Mouse (Mus musculus) forebrain, embryonic 15.5 days (tissue): Measurements from ENCODE around the gene Pla2g4d. TPM values are rescaled to one million over a fixed set of nuclear protein-coding genes. Genes with fewer than 3 reads are reported as not detected.
"Not testable (repeated sequence)": the region's sequence is repeated elsewhere in the genome, so short reads cannot be mapped to it uniquely, and the experiment has no call there.

Experiments used
- ATAC-seq: fragments of 200-750 bp; cut with Nextera tagmentation; replicated peaks from 2 replicates; pipeline ENCODE4 v1.8.0; 2017; ENCODE audit warnings: mild to moderate bottlenecking, moderate TSS enrichment, moderate library complexity
- H3K27ac ChIP-seq: fragments of 300-500 bp; sonication (generic); replicated peaks from 2 replicates; pipeline ENCODE4 v1.5.1; 2015; ENCODE audit warnings: mild to moderate bottlenecking, inconsistent platforms
- H3K27me3 ChIP-seq: fragments of 300-500 bp; sonication (generic); 2 replicates; pipeline ENCODE4 v1.6.1; 2015; ENCODE audit warnings: inconsistent platforms
- H3K36me3 ChIP-seq: fragments of 300-500 bp; sonication (generic); 2 replicates; pipeline ENCODE4 v1.6.1; 2015; ENCODE audit warnings: mild to moderate bottlenecking, inconsistent platforms
- H3K4me1 ChIP-seq: fragments of 300-500 bp; sonication (generic); 2 replicates; pipeline ENCODE4 v1.6.1; 2015; ENCODE audit warnings: inconsistent platforms
- H3K4me2 ChIP-seq: fragments of 300-500 bp; sonication (generic); replicated peaks from 2 replicates; pipeline ENCODE4 v1.6.1; 2015; ENCODE audit warnings: mild to moderate bottlenecking, inconsistent platforms
- H3K4me3 ChIP-seq: fragments of 300-500 bp; sonication (generic); 2 replicates; pipeline ENCODE4 v1.5.1; 2015; ENCODE audit warnings: mild to moderate bottlenecking, inconsistent platforms
- H3K9ac ChIP-seq: fragments of 300-500 bp; sonication (generic); replicated peaks from 2 replicates; pipeline ENCODE4 v1.6.1; 2015; ENCODE audit warnings: mild to moderate bottlenecking, inconsistent platforms
- H3K9me3 ChIP-seq: fragments of 300-500 bp; sonication (generic); 2 replicates; pipeline ENCODE4 v1.6.1; 2016; ENCODE audit warnings: inconsistent platforms
- WGBS: fragments of 180-500 bp; shearing (Covaris S2); methylation state at CpG from one replicate; pipeline ENCODE4 v1.1.7; 2015; ENCODE audit warnings: mixed read lengths; 5-methylcytosine and 5-hydroxymethylcytosine counted together
- polyA plus RNA-seq: library from polyadenylated mRNA; unstranded; fragments of >200 nt; fragmentation: Nextera tagmentation; extraction: Ambion mirVana; gene quantifications from 2 replicates; pipeline ENCODE4 v1.2.1, GENCODE M21; 2015

Pla2g4d gene
- polyA plus RNA-seq, 1 experiment from 2014 or later, result not detected

DNA sequence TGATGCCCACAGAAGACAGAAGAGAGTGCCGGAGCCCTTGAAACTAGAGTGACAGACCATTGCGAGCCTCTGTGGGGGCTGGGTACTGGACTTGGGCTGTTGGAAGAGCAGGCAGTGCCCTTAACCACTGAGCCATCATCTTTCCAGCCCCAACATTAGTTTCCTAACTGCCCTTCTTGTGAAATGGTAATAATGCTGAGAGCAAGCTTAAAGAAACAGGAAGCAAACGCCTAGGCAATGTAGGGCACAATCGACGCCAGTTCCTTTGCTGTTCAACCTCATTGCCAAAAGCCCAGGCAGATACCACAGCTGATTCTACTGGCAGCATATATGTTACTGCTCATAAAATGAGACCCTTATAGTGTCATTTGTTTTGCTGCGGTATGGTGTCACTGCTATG, 36.4 kb downstream of the Pla2g4d start:
- no peak overlapping the region for H3K27ac ChIP-seq
- H3K4me2 ChIP-seq, result no peak overlapping the region
- H3K4me1 ChIP-seq, result no peaks in the 10 kb centered on the region
- H3K4me3 ChIP-seq, result no peak overlapping the region
- WGBS, result 93% methylated on average over 6 of the region's 6 CpGs
- H3K27me3 ChIP-seq, result no peaks in the 10 kb centered on the region
- no peaks in the 10 kb centered on the region for H3K36me3 ChIP-seq
- H3K9me3 ChIP-seq, result no peaks in the 10 kb centered on the region
- no peak overlapping the region for H3K9ac ChIP-seq
- ATAC-seq, result no peak

DNA sequence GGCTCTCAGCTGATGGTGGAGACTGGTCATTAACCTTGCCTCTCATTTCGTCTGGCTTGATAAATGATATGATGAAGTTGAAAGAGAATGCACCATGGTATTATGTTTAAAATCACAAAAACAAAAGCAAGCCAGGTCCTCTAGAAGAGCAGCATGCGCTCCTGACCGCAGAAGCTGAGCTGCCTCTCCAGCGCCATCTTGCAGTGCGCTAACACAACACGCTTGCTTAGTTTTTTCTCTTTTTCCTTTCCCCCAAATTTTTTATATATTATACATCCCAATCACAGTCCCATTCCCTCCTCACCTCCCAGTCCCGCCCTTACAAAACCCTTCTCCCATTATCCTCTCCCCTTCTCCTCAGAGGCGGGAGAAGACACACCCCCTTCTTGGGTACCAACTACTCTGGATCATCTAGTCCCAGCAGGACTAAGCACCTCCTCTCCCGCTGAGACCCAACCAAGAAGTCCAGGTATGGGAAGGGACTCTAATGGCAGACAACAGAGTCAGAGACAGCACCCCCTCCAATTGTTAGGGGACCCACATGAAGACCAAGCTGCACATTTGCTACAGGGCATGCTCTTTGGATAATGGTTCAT, 43.5 kb downstream of the Pla2g4d start:
- no peaks in the 10 kb centered on the region; the same call in 1 of the 2 replicates for H3K27me3 ChIP-seq
- peak overlapping the region; percentile 54 for H3K4me2 ChIP-seq
- 10% methylated on average over 9 of the region's 9 CpGs for WGBS
- H3K9ac ChIP-seq, result peak overlapping the region; percentile 53
- no peaks in the 10 kb centered on the region for H3K36me3 ChIP-seq
- no peaks in the 10 kb centered on the region for H3K9me3 ChIP-seq
- peak overlapping the region; percentile 43 for H3K4me3 ChIP-seq
- peaks cover 8% of the 10 kb centered on the region; the same call in 1 of the 2 replicates for H3K4me1 ChIP-seq
- ATAC-seq, result peak; percentile 65
- peak overlapping the region; percentile 65 for H3K27ac ChIP-seq

DNA sequence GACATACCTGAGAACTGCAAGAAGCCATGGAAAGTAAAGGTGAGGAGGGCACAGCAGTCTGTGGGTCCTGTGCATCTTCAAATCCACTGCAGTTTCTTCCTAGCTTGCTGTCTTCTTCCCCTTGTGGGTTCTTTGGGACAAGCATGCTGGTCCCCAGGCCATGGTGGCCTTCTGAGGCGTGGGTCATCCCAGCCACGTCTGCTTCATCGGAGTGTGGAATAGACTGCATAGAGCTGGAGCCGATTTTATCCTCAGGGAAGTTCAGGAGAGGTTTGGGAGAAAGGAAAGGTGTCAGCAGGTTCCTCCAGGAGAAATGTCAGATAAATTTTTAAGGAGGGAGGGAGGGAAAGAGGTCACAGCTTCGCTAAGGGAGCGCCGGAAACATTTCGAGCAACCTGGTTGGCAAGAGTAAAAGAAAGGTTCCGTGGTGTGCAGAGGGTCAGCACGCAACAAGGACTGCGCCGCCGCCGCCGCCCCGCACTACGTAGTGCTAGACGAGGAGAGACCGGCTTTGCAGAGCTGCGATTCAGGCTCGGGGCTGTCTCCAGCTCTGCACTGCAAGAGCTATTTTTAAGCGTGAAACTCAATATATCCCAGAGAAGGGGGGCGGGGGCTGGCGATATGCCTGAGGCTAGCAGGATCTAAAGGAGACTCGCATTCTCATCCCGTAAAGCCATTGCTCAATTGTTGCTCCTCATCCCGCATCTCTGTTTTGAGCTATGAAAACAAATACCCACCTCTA, 44.1 kb downstream of the Pla2g4d start, which contains the start of gene Pla2g4e:
Gene Pla2g4e, minus strand, starts transcription at position 657 of the 742 bp plus-strand sequence.
- H3K4me1 ChIP-seq, result peaks cover 8% of the 10 kb centered on the region; the same call in 1 of the 2 replicates
- H3K9me3 ChIP-seq, result no peaks in the 10 kb centered on the region
- H3K4me2 ChIP-seq, result peak within 1 kb of the TSS; percentile 54
- WGBS, result 4% methylated on average over 27 of the region's 27 CpGs
- H3K27me3 ChIP-seq, result no peaks in the 10 kb centered on the region; the same call in 1 of the 2 replicates
- ATAC-seq, result peak; percentile 88
- no peaks in the 10 kb centered on the region for H3K36me3 ChIP-seq
- peak within 1 kb of the TSS; percentile 65 for H3K27ac ChIP-seq
- H3K9ac ChIP-seq, result peak within 1 kb of the TSS; percentile 53
- peak within 1 kb of the TSS; percentile 43 for H3K4me3 ChIP-seq

DNA sequence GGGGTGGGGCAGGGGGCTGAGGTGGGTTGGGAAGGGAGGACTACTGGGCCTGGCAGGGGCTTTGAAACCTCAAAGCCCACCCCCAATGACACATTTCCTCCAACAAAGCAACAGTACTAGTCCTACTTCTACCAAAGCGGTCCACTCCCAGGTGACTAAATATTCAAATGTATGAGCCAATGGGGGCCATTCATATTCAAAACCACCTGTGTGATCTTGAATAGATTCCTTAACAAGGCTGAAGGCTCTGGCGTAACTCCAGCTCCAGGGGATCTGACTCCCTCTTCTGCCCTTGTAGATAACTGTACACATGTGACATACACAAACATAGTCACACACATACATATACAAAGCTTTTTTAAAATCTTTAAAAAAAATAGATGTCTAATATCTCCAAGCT, 45.0 kb downstream of the Pla2g4d start:
- peak overlapping the region; percentile 43; the same call in 1 of the 2 replicates for H3K4me3 ChIP-seq
- WGBS, result 78% methylated on average over 2 of the region's 2 CpGs
- no peak overlapping the region for H3K9ac ChIP-seq
- H3K27me3 ChIP-seq, result no peaks in the 10 kb centered on the region; the same call in 1 of the 2 replicates
- peaks cover 8% of the 10 kb centered on the region; the same call in 1 of the 2 replicates for H3K4me1 ChIP-seq
- H3K27ac ChIP-seq, result no peak overlapping the region
- peak overlapping the region; percentile 54 for H3K4me2 ChIP-seq
- no peaks in the 10 kb centered on the region for H3K36me3 ChIP-seq
- no peaks in the 10 kb centered on the region for H3K9me3 ChIP-seq
- no peak for ATAC-seq

DNA sequence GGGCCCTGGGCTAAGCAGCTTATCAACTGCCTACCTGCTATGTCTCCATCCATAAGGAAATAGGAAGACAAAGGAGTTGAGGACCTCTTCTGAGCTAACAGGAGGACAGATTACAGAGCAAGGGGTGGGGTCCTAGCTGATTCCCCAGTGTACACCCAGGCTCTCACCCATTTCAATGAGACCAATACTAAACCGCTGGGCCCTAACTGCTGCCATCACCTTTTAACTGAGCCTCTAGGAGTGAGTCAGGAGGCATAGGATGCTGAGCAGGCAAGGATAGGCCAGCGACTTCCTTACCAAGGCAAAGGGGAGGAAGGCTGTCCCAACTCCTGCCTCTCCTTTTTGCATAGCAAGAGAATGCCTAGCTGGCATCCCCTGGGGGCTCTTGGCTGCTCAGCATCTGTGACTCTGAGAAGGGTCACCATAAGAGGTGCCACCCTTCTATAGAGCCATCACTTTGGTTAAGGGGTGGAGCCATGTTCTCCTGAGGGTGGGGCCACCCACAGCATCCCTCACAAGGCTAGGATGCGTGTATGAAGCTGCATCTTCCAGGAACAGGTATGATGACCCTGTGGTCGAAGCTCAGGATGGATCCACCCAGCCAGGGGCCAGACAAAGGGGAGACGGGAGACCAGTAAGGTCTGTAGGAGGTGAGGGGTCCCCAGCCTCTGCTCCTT, 46.1 kb downstream of the Pla2g4d start:
- no peaks in the 10 kb centered on the region for H3K36me3 ChIP-seq
- no peak overlapping the region for H3K9ac ChIP-seq
- no peak overlapping the region for H3K4me2 ChIP-seq
- H3K27me3 ChIP-seq, result no peaks in the 10 kb centered on the region; the same call in 1 of the 2 replicates
- 80% methylated on average over 5 of the region's 5 CpGs for WGBS
- H3K27ac ChIP-seq, result no peak overlapping the region
- no peaks in the 10 kb centered on the region for H3K9me3 ChIP-seq
- no peak for ATAC-seq
- no peak overlapping the region for H3K4me3 ChIP-seq
- peaks cover 8% of the 10 kb centered on the region; the same call in 1 of the 2 replicates for H3K4me1 ChIP-seq

DNA sequence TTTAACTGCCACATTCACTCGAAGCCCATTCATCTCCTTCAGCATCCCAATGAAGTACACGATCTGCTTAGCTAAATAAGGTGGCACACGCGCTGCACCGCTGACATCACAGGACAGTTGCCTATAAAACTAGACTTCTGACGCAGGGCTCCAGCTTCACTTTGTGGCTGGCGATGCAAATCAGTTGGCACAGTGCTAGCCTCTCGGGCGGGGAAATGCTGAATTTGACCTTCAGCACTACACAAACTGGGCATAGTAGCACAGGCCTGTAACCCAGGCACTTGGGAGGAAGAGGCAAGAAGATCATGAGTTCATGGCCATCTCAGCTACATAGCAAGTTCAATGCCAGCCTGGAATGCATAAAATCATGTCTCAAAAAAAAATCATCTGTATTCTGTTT, 50.3 kb downstream of the Pla2g4d start:
- not testable (repeated sequence) for H3K4me2 ChIP-seq, H3K9me3 ChIP-seq, H3K4me3 ChIP-seq, H3K9ac ChIP-seq, ATAC-seq, H3K4me1 ChIP-seq, H3K36me3 ChIP-seq, H3K27me3 ChIP-seq, H3K27ac ChIP-seq
- 89% methylated on average over 8 of the region's 9 CpGs for WGBS

DNA sequence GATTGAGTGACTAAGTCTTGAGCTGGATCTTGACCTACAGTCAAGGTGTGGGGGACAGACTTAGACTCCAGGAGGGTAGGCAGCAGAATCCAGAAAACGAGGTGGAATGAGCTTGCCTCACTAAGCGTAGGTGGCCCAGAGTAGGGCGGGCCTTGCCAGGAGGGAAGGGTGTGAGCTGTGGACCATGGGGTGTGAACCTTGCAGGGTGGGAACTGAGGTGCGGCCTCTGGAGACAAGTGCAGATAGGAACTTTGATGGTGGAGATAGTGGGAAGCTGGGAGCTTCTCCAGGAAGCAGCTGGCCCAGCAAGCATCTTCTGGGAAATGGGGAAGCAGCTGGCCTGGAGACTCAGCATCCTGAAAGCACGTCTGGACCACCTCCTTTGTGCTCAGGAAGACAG, 51.2 kb downstream of the Pla2g4d start:
- Histone ChIP-seq H3K36me3 (no peaks in the 10 kb centered on the region), H3K4me2 (no peak overlapping the region), H3K4me1 (no peaks in the 10 kb centered on the region), H3K9me3 (no peaks in the 10 kb centered on the region), H3K27ac (no peak overlapping the region), H3K27me3 (no peaks in the 10 kb centered on the region; the same call in 1 of the 2 replicates), H3K9ac (no peak overlapping the region), H3K4me3 (no peak overlapping the region)
- WGBS, result 78% methylated on average over 5 of the region's 5 CpGs
- no peak for ATAC-seq

DNA sequence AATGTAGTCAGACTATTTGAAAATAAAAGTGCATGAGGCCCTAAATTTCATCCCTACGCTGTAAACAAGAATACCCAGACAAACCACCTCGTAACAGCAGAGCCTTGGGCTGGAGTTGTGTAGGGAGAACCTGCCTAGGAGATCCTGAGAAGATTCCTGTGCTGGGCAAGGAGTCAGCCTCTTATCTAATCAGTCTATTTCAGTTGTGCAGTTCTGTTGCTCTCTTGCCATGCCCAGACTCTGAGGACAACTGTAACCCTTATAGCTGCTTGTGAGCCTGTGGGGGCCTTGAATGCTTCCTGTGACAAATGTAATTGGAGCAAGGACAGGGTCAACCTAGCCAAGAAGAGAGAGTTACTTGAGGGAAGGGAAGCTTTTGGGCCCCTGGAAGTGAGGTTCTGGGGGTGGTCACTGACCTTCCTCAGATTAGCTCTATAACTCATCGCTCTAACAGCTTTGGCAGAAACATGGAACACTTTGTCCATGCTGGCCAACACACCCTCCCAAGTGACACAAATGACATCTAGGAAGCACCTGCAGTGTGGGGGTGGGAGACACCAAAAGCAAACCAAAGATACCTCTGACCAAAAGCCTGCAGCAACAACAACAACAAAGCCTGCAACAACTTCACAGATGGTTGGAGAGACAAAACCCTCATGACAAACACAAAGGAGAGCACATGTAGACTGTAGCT, 52.9 kb downstream of the Pla2g4d start:
- H3K27ac ChIP-seq, result no peak overlapping the region
- ATAC-seq, result no peak
- H3K9ac ChIP-seq, result no peak overlapping the region
- H3K36me3 ChIP-seq, result no peaks in the 10 kb centered on the region
- H3K4me1 ChIP-seq, result no peaks in the 10 kb centered on the region
- H3K27me3 ChIP-seq, result no peaks in the 10 kb centered on the region
- H3K4me2 ChIP-seq, result no peak overlapping the region
- no peak overlapping the region for H3K4me3 ChIP-seq
- H3K9me3 ChIP-seq, result no peaks in the 10 kb centered on the region
- 83% methylated on average over 3 of the region's 3 CpGs for WGBS

DNA sequence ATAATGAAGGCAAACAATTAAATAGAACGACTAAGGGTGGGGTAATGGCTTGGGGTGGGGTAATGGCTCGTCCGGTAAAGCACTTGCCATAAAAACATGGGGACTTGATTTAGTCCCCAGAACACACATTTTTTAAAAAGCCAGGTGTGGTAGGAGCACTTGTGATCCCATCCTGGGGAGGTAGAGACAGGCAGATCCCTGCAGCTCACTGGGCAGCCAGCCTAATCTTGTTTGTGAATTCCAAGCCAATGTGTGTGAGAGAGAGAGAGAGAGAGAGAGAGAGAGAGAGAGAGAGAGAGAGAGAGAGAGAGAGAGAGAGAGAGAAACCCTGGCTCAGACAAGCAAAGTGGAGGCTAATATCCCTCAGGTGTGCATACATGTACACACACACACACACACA, 53.6 kb downstream of the Pla2g4d start:
- Histone ChIP-seq H3K4me2 (no peak overlapping the region), H3K4me3 (no peak overlapping the region), H3K27me3 (no peaks in the 10 kb centered on the region), H3K36me3 (no peaks in the 10 kb centered on the region), H3K9me3 (no peaks in the 10 kb centered on the region), H3K4me1 (no peaks in the 10 kb centered on the region), H3K27ac (no peak overlapping the region), H3K9ac (no peak overlapping the region)
- 71% methylated on average over 3 of the region's 3 CpGs for WGBS
- no peak for ATAC-seq

DNA sequence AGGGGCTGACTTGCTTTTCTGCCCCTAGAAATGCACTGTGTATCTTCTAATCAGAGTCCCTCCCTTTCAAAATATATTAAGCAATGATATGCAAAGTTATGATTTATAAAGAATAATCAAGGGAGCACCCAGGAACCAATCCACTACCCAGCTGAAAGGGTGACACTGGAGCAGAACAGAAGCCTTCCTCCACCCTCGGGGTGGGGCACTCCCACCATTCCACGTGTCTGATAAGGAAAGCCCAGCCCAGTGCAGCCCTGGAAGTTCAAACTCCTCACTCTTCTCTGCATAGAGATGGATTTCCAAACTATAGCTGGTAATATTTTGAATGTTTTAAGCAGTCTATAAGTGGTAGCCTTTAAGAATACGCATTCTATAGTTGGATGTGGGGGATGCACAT, 57.4 kb downstream of the Pla2g4d start:
- Histone ChIP-seq H3K27ac (no peak overlapping the region), H3K27me3 (no peaks in the 10 kb centered on the region), H3K36me3 (no peaks in the 10 kb centered on the region), H3K4me2 (no peak overlapping the region), H3K9ac (no peak overlapping the region), H3K4me3 (no peak overlapping the region), H3K9me3 (no peaks in the 10 kb centered on the region), H3K4me1 (no peaks in the 10 kb centered on the region)
- 73% methylated on average over 3 of the region's 3 CpGs for WGBS
- ATAC-seq, result no peak
